Mouse (Mus musculus) kidney, embryonic 16.5 days (tissue): Measurements from ENCODE around the gene 1700057G04Rik. TPM values are rescaled to one million over a fixed set of nuclear protein-coding genes. Genes with fewer than 3 reads are reported as not detected.
"Not testable (repeated sequence)": the region's sequence is repeated elsewhere in the genome, so short reads cannot be mapped to it uniquely, and the experiment has no call there.

Experiments used
- ATAC-seq: fragments of 200-750 bp; cut with Nextera tagmentation; 2 replicates; pipeline ENCODE4 v1.8.0; 2017; ENCODE audit warnings: moderate TSS enrichment; ENCODE audit not compliant: low FRiP score, low TSS enrichment
- H3K27ac ChIP-seq: fragments of 300-500 bp; sonication (generic); 2 replicates; pipeline ENCODE4 v1.5.1; 2014; ENCODE audit warnings: low read length
- H3K27me3 ChIP-seq: fragments of 300-500 bp; sonication (generic); 2 replicates; pipeline ENCODE4 v1.6.1; 2014; ENCODE audit warnings: low read length, control low read depth, mixed read lengths; ENCODE audit not compliant: insufficient read depth
- H3K36me3 ChIP-seq: fragments of 300-500 bp; sonication (generic); 2 replicates; pipeline ENCODE4 v1.6.1; 2014; ENCODE audit warnings: low read length, control low read depth, mixed read lengths; ENCODE audit not compliant: insufficient read depth
- H3K4me1 ChIP-seq: fragments of 300-500 bp; sonication (generic); 2 replicates; pipeline ENCODE4 v1.6.1; 2014; ENCODE audit warnings: low read length, control low read depth, mixed read lengths; ENCODE audit not compliant: insufficient read depth
- H3K4me2 ChIP-seq: fragments of 300-500 bp; sonication (generic); replicated peaks from 2 replicates; pipeline ENCODE4 v1.6.1; 2014; ENCODE audit warnings: low read depth, low read length
- H3K4me3 ChIP-seq: fragments of 300-500 bp; sonication (generic); 2 replicates; pipeline ENCODE4 v1.5.1; 2014; ENCODE audit warnings: mild to moderate bottlenecking, low read length
- H3K9ac ChIP-seq: fragments of 300-500 bp; sonication (generic); replicated peaks from 2 replicates; pipeline ENCODE4 v1.6.1; 2014; ENCODE audit warnings: low read length
- H3K9me3 ChIP-seq: fragments of 300-500 bp; sonication (generic); 2 replicates; pipeline ENCODE4 v1.6.1; 2016; ENCODE audit warnings: low read length, control low read depth
- WGBS: fragments of 180-500 bp; shearing (Covaris S2); extraction: QIAGEN DNeasy Blood & Tissue Kit; methylation state at CpG from one replicate; pipeline ENCODE4 v1.1.7; 2014; 5-methylcytosine and 5-hydroxymethylcytosine counted together
- polyA plus RNA-seq: library from polyadenylated mRNA; unstranded; fragments of >200 nt; fragmentation: Nextera tagmentation; extraction: Ambion mirVana; gene quantifications from 2 replicates; pipeline ENCODE4 v1.2.1, GENCODE M21; 2015

Gene 1700057G04Rik
- polyA plus RNA-seq, 1 experiment from 2014 or later = not detected

DNA sequence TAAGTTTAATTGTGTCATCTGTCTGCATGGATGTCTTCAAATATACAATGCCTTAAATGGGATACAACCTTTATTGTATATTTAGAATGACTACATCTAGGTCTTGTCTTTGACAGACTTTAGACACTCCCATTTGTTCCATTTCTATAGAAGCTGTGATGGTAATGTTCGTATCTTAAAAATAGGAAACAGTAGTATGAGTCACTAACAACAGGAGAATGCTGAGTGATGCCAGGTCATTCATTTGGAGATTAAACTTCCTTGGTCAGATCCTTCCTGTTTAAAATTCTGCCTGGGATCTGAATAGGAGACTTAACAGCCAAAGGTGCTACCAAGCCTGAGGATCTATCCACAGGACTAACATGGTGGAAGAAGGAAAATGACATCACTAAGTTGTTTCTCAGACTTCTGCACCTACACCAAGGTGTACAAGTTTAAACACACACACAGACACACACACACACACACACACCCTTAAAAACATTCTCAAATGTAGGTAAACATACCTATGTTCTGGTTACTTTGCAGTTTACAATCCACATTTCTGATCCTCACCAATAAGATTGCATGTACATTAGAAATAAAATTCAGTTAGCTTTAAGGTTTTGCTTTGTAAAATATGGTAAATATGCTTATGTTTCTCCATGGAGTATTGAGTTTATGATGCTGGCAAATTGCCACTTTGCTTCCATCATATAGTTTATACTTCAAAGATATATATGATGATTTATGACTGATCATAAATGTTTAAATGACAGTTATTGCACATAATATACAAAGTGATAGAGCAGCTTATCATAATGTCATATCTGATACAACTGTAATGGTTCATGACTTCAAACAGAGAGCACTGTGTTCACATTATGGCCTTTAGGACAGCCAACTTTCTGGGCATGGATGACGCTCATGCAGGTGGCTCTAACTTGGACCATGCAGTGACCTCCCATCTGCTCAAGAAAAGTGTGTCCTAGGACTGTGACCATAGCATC, 15.3 kb upstream of the 1700057G04Rik start:
- no peaks in the 10 kb centered on the region for H3K9me3 ChIP-seq
- H3K4me1 ChIP-seq = peaks cover 17% of the 10 kb centered on the region; the same call in 1 of the 2 replicates
- H3K9ac ChIP-seq = no peak overlapping the region
- H3K27me3 ChIP-seq = no peaks in the 10 kb centered on the region
- H3K4me2 ChIP-seq = no peak overlapping the region
- H3K4me3 ChIP-seq = no peak overlapping the region
- 91% methylated on average over 2 of the region's 2 CpGs for WGBS
- no peak for ATAC-seq
- no peaks in the 10 kb centered on the region for H3K36me3 ChIP-seq
- no peak overlapping the region for H3K27ac ChIP-seq

GRCm38 (mm10) chr9:92298288-92298687, 10.9 kb upstream of the 1700057G04Rik start:
- Histone ChIP-seq H3K4me1 (0 out of 2 replicates have a peak, but pooled peaks cover 10% of the 10 kb centered on the region), H3K9ac (no peak overlapping the region), H3K9me3 (no peaks in the 10 kb centered on the region), H3K27me3 (no peaks in the 10 kb centered on the region), H3K27ac (peak overlapping the region; percentile 61; the same call in 1 of the 2 replicates), H3K4me2 (no peak overlapping the region), H3K4me3 (no peak overlapping the region), H3K36me3 (no peaks in the 10 kb centered on the region)
- 0 out of 2 replicates have a peak, but pooled peaks have one; percentile 54 for ATAC-seq
- WGBS = 45% methylated on average over 1 of the region's 1 CpGs

DNA sequence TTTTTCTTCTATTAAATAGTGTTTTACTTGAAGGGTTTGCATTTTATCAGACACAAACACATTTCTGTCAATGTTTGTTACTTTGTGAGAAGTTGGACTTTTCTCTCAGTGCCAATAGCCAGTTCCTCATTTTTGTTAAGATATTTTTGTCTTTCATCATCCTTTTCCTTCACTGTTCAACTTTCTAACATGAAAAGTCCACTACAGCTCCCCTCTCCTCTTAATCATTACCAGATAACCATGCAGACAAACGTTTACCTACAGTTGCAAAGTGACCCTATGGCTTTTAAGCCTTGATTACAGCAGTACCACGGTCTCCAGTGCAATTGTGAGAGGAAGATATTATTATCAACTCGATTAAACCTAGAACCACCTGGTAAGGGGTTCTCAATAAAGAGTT, 8.0 kb upstream of the 1700057G04Rik start:
- Histone ChIP-seq H3K9ac (no peak overlapping the region), H3K27me3 (no peaks in the 10 kb centered on the region), H3K9me3 (no peaks in the 10 kb centered on the region), H3K27ac (no peak overlapping the region), H3K36me3 (no peaks in the 10 kb centered on the region), H3K4me2 (no peak overlapping the region), H3K4me1 (peaks cover 12% of the 10 kb centered on the region; the same call in 1 of the 2 replicates), H3K4me3 (no peak overlapping the region)
- no peak for ATAC-seq
- WGBS = 62% methylated on average over 3 of the region's 3 CpGs

DNA sequence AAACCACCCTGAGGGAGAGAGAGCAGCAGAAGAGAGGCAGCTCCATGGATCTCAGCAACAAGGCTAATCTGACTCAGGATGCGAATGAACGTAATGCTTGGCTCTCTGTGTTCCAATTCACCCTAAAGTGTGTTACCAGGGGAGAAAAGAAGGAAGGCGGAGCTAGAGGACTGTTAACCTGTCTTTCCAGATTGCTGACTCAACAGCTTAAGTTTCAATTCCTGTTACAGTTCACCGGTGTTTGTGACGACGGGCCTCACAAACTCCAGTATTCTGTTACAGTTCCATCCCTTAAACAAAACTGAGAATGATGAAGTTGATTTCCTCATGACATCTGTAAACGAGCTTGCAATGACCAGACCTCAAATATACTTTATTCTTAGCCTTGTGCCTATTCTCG, 4.1 kb upstream of the 1700057G04Rik start:
- no peaks in the 10 kb centered on the region for H3K27me3 ChIP-seq
- no peak overlapping the region for H3K27ac ChIP-seq
- 36% methylated on average over 8 of the region's 8 CpGs for WGBS
- H3K9me3 ChIP-seq = no peaks in the 10 kb centered on the region
- peak; percentile 71 for ATAC-seq
- H3K4me3 ChIP-seq = no peak overlapping the region
- peaks cover 2% of the 10 kb centered on the region; the same call in 1 of the 2 replicates for H3K4me1 ChIP-seq
- H3K4me2 ChIP-seq = no peak overlapping the region
- H3K36me3 ChIP-seq = no peaks in the 10 kb centered on the region
- H3K9ac ChIP-seq = no peak overlapping the region

DNA sequence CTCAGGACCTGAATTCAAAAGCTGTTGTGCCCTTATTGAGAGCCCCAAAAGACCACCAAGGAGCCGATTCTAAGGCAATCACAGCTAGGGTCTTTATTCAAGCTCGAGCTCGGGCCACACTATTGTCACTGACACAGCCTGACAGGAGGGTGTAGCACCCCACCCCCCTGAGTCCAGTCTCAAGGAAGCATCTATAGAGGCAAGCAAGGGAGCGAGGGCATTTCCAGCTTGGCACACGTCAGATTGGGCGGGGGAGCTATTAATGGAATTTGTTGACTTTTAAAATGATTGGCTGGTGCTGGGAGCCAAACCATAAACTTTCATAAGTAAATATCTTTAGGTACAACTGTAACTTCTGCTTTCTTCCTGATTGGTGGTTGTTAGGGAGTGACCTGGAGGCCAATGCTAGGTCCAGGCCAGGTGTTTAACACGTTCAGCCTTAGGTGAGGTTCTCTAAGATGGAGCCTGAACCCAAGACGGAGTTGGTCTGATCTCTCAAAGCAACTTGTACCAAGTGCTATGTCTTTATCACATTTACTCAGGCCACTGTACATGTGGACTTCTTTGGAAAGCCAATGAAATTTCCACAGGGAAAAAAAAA, 3.5 kb upstream of the 1700057G04Rik start:
- Histone ChIP-seq H3K27ac (no peak overlapping the region), H3K36me3 (no peaks in the 10 kb centered on the region), H3K4me3 (no peak overlapping the region), H3K4me1 (peaks cover 2% of the 10 kb centered on the region; the same call in 1 of the 2 replicates), H3K27me3 (no peaks in the 10 kb centered on the region), H3K9ac (no peak overlapping the region), H3K9me3 (no peaks in the 10 kb centered on the region), H3K4me2 (no peak overlapping the region)
- WGBS = 73% methylated on average over 8 of the region's 8 CpGs
- peak; percentile 46; the same call in 1 of the 2 replicates for ATAC-seq

DNA sequence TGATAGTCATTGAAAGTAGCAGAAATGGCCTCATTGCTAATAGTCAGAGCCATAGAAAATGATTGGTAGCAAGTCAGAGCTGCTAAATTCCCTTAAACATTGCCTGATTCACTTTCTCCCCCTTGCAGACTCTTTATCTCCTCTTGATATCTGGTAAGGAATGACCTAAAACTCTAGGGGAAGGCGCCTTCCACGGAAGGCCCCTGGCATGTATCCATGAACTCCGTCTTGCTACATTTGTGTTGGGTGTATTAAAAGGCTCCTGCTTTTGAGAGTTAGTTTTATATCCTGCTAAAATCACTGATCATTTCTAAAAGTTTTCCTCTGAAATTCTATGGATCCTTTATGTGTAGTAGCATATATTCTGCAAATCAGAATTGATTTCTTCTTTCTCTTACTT, 7.6 kb downstream of the 1700057G04Rik start:
- Histone ChIP-seq H3K9me3 (no peaks in the 10 kb centered on the region), H3K4me2 (no peak overlapping the region), H3K4me3 (no peak overlapping the region), H3K9ac (no peak overlapping the region), H3K27me3 (no peaks in the 10 kb centered on the region), H3K4me1 (no peaks in the 10 kb centered on the region), H3K27ac (no peak overlapping the region), H3K36me3 (no peaks in the 10 kb centered on the region)
- ATAC-seq = no peak
- WGBS = 75% methylated on average over 3 of the region's 3 CpGs

GRCm38 (mm10) chr9:92325936-92326335, 16.8 kb downstream of the 1700057G04Rik start:
- not testable (repeated sequence) for H3K4me3 ChIP-seq, ATAC-seq, H3K4me2 ChIP-seq, H3K4me1 ChIP-seq, H3K27ac ChIP-seq, H3K9ac ChIP-seq, H3K9me3 ChIP-seq, H3K27me3 ChIP-seq, H3K36me3 ChIP-seq
- WGBS = 83% methylated on average over 9 of the region's 9 CpGs

- Histone ChIP-seq H3K9me3 (no peaks in the 10 kb centered on the region), H3K27ac (no peak overlapping the region), H3K27me3 (no peaks in the 10 kb centered on the region), H3K4me2 (no peak overlapping the region), H3K36me3 (no peaks in the 10 kb centered on the region), H3K4me3 (no peak overlapping the region), H3K9ac (no peak overlapping the region), H3K4me1 (no peaks in the 10 kb centered on the region)
- WGBS = 95% methylated on average over 4 of the region's 4 CpGs
- no peak for ATAC-seq
Measured at GRCm38 (mm10) chr9:92326813-92327212, 17.6 kb downstream of the 1700057G04Rik start.

GRCm38 (mm10) chr9:92331383-92331782, 22.2 kb downstream of the 1700057G04Rik start:
- H3K4me3 ChIP-seq = no peak overlapping the region
- no peak overlapping the region for H3K9ac ChIP-seq
- WGBS = 89% methylated on average over 4 of the region's 4 CpGs
- H3K4me1 ChIP-seq = no peaks in the 10 kb centered on the region
- no peak overlapping the region for H3K4me2 ChIP-seq
- no peaks in the 10 kb centered on the region for H3K9me3 ChIP-seq
- H3K27ac ChIP-seq = no peak overlapping the region
- no peaks in the 10 kb centered on the region for H3K27me3 ChIP-seq
- no peaks in the 10 kb centered on the region for H3K36me3 ChIP-seq
- ATAC-seq = no peak

DNA sequence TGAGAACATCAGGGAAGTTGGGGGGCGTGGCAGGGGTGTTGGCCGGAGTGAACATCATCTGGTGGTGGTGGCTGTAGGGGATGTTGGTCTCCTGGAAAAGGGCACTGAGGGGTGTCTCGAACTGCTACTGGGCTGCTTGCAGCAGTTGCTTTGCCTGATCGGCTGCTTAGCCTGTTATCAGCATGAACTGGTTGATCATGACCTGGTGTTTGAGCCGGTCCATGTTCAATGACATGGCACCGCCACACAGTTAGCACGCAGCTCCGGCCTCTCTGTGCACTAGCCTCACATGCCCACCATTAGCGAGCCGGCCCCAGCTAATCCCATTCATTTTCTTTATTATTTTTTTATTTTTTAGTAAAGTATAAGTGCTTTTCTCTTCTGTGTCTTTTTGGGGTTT, 25.7 kb downstream of the 1700057G04Rik start:
- no peaks in the 10 kb centered on the region for H3K9me3 ChIP-seq
- no peaks in the 10 kb centered on the region for H3K36me3 ChIP-seq
- ATAC-seq = no peak
- no peaks in the 10 kb centered on the region for H3K4me1 ChIP-seq
- WGBS = 91% methylated on average over 10 of the region's 10 CpGs
- no peak overlapping the region for H3K9ac ChIP-seq
- no peak overlapping the region for H3K4me3 ChIP-seq
- H3K27me3 ChIP-seq = no peaks in the 10 kb centered on the region
- no peak overlapping the region for H3K4me2 ChIP-seq
- no peak overlapping the region for H3K27ac ChIP-seq
